Mouse (Mus musculus) testis, adult 2 months (tissue): ENCODE results near the gene Gm20518. TPM values are rescaled to one million over a fixed set of nuclear protein-coding genes. Genes with fewer than 3 reads are reported as not detected.

Experiments
- H3K27ac ChIP-seq: fragments of 200-500 bp; 2 replicates; pipeline ENCODE4 v1.5.1; 2012; ENCODE audit warnings: low read depth, low read length; ENCODE audit not compliant: control insufficient read depth, insufficient read depth
- H3K27me3 ChIP-seq: fragments of 200-500 bp; 2 replicates; pipeline ENCODE4 v1.6.1; 2012; ENCODE audit warnings: mild to moderate bottlenecking, low read length, moderate library complexity; ENCODE audit not compliant: control insufficient read depth, insufficient read depth
- H3K36me3 ChIP-seq: fragments of 200-500 bp; 2 replicates; pipeline ENCODE4 v1.6.1; 2012; ENCODE audit warnings: mild to moderate bottlenecking, low read length; ENCODE audit not compliant: control insufficient read depth, insufficient read depth
- H3K4me1 ChIP-seq: fragments of 200-500 bp; 2 replicates; pipeline ENCODE4 v1.6.1; 2012; ENCODE audit warnings: low read length; ENCODE audit not compliant: control insufficient read depth, insufficient read depth
- H3K4me3 ChIP-seq: fragments of 200-500 bp; 2 replicates; pipeline ENCODE4 v1.5.1; 2012; ENCODE audit warnings: low read depth, mild to moderate bottlenecking, low read length, moderate library complexity, mixed read lengths; ENCODE audit not compliant: control insufficient read depth
- CTCF ChIP-seq: fragments of 200-500 bp; IDR thresholded peaks from 2 replicates; pipeline ENCODE4 v1.5.1; 2012; ENCODE audit warnings: low read depth, mild to moderate bottlenecking, inconsistent platforms, low read length, moderate library complexity; ENCODE audit not compliant: control insufficient read depth, insufficient read depth, insufficient replicate concordance
- POLR2A ChIP-seq: fragments of 200-500 bp; IDR thresholded peaks from 2 replicates; pipeline ENCODE4 v1.6.1; 2012; ENCODE audit warnings: low read depth, mild to moderate bottlenecking, inconsistent platforms, low read length, moderate library complexity; ENCODE audit not compliant: control insufficient read depth
- polyA plus RNA-seq: library from polyadenylated mRNA; depleted of rRNA; stranded (reverse); fragments of >200 nt; gene quantifications from 2 replicates; pipeline ENCODE4 v1.2.3, GENCODE M21; 2012; rRNA removed

Gene Gm20518
- polyA plus RNA-seq, 1 experiment, result 3.1 TPM

GRCm38 (mm10) chr16:17795643-17796042 lies 95.8 kb downstream of the Gm20518 start:
- H3K36me3 ChIP-seq, result no peaks in the 10 kb centered on the region
- H3K27me3 ChIP-seq, result no peaks in the 10 kb centered on the region
- H3K27ac ChIP-seq, result no peak overlapping the region
- TF ChIP-seq CTCF (no peak), POLR2A (no peak)
- H3K4me3 ChIP-seq, result no peak overlapping the region
- H3K4me1 ChIP-seq, result peaks cover 14% of the 10 kb centered on the region

- Histone ChIP-seq H3K27me3 (no peaks in the 10 kb centered on the region), H3K4me3 (no peak overlapping the region), H3K27ac (no peak overlapping the region), H3K36me3 (no peaks in the 10 kb centered on the region; the same call in 1 of the 2 replicates), H3K4me1 (peaks cover 14% of the 10 kb centered on the region)
- TF ChIP-seq CTCF (no peak), POLR2A (no peak)
Measured at GRCm38 (mm10) chr16:17794047-17794446, 97.4 kb downstream of the Gm20518 start.

- Histone ChIP-seq H3K27ac (no peak overlapping the region), H3K27me3 (no peaks in the 10 kb centered on the region), H3K4me3 (no peak overlapping the region), H3K4me1 (peaks cover 8% of the 10 kb centered on the region), H3K36me3 (no peaks in the 10 kb centered on the region; the same call in 1 of the 2 replicates)
- TF ChIP-seq POLR2A (no peak), CTCF (no peak)
Measured at GRCm38 (mm10) chr16:17792728-17793127, 98.7 kb downstream of the Gm20518 start.

GRCm38 (mm10) chr16:17785337-17785736 lies 106.1 kb downstream of the Gm20518 start:
- TF ChIP-seq CTCF (no peak), POLR2A (no peak)
- Histone ChIP-seq H3K4me1 (no peaks in the 10 kb centered on the region), H3K27me3 (no peaks in the 10 kb centered on the region), H3K4me3 (no peak overlapping the region), H3K27ac (no peak overlapping the region), H3K36me3 (no peaks in the 10 kb centered on the region; the same call in 1 of the 2 replicates)

Other genes with a start within 250 kb of the Gm20518 start
- gene Ccdc74a, start 245.2 kb downstream of the Gm20518 start, polyA plus RNA-seq, result 120 and 138 TPM in 2 replicates
- gene Med15, start 158.8 kb downstream of the Gm20518 start, polyA plus RNA-seq, result 86.1 and 95.2 TPM in 2 replicates
- gene Klhl22, start 132.1 kb downstream of the Gm20518 start, polyA plus RNA-seq, result 9.1 and 9.4 TPM in 2 replicates
- 4.1 and 5.6 TPM in 2 replicates for gene Scarf2, start 94.4 kb downstream of the Gm20518 start, polyA plus RNA-seq
- 4.5 and 5.6 TPM in 2 replicates for gene B830017H08Rik, start 58.5 kb downstream of the Gm20518 start, polyA plus RNA-seq
- gene Car15, start 53.3 kb downstream of the Gm20518 start, polyA plus RNA-seq, result 13.9 and 17.9 TPM in 2 replicates
- 175 and 177 TPM in 2 replicates for gene Tssk1, start 2.6 kb upstream of the Gm20518 start, polyA plus RNA-seq
- 259 and 263 TPM in 2 replicates for gene Dgcr2, start 6.9 kb upstream of the Gm20518 start, polyA plus RNA-seq
- 845 and 898 TPM in 2 replicates for gene Tssk2, start 7.0 kb upstream of the Gm20518 start, polyA plus RNA-seq
- gene Ess2, start 19.7 kb upstream of the Gm20518 start, polyA plus RNA-seq, result 27.2 and 28.3 TPM in 2 replicates
- gene Gsc2, start 23.4 kb upstream of the Gm20518 start, polyA plus RNA-seq, result 7.7 and 8.9 TPM in 2 replicates
- gene Slc25a1, start 36.5 kb upstream of the Gm20518 start, polyA plus RNA-seq, result 45.4 and 52.8 TPM in 2 replicates
- gene Vpreb2, start 88.8 kb upstream of the Gm20518 start, polyA plus RNA-seq, result not detected in 2 replicates
- 315 and 372 TPM in 2 replicates for gene Dgcr6, start 161.2 kb upstream of the Gm20518 start, polyA plus RNA-seq
- gene Prodh, start 198.5 kb upstream of the Gm20518 start, polyA plus RNA-seq, result 4.4 and 5.1 TPM in 2 replicates
- 0.11 and 0.18 TPM in 2 replicates for gene Rtn4r, start 236.0 kb upstream of the Gm20518 start, polyA plus RNA-seq